Mouse (Mus musculus): ENCODE data around the gene Mapkapk2. TPM values are rescaled to one million over a fixed set of nuclear protein-coding genes. Genes with fewer than 3 reads are reported as not detected.

Mapkapk2 gene
- polyA plus RNA-seq, 1 experiment from 2014 or later = 42.7 TPM

GRCm38 (mm10) chr1:131134231-131134630 lies 36.6 kb upstream of the Mapkapk2 start:
- 71% methylated on average over 6 of the region's 6 CpGs for WGBS
- H3K27ac ChIP-seq = no peak overlapping the region
- no peaks in the 10 kb centered on the region for H3K9me3 ChIP-seq
- no peak for ATAC-seq (ENCODE audit: low FRiP score, low read depth)
- H3K9ac ChIP-seq = no peak overlapping the region
- no peak overlapping the region for H3K4me3 ChIP-seq
- H3K36me3 ChIP-seq = peaks cover 9% of the 10 kb centered on the region
- H3K4me2 ChIP-seq (replicated peaks) = no peak overlapping the region
- peaks cover 3% of the 10 kb centered on the region; the same call in 1 of the 2 replicates for H3K4me1 ChIP-seq
- no peaks in the 10 kb centered on the region for H3K27me3 ChIP-seq

- Histone ChIP-seq H3K9ac (no peak overlapping the region), H3K4me1 (no peaks in the 10 kb centered on the region), H3K27me3 (no peaks in the 10 kb centered on the region), H3K27ac (no peak overlapping the region), H3K4me2 (replicated peaks) (no peak overlapping the region), H3K4me3 (no peak overlapping the region), H3K36me3 (peaks cover 17% of the 10 kb centered on the region), H3K9me3 (no peaks in the 10 kb centered on the region)
- 63% methylated on average over 11 of the region's 11 CpGs for WGBS
- ATAC-seq (ENCODE audit: low FRiP score, low read depth) = peak; percentile 42; the same call in 1 of the 2 replicates
Observed at GRCm38 (mm10) chr1:131125987-131126744, 28.5 kb upstream of the Mapkapk2 start.

GRCm38 (mm10) chr1:131123522-131124265 lies 26.1 kb upstream of the Mapkapk2 start:
- Histone ChIP-seq H3K27me3 (no peaks in the 10 kb centered on the region), H3K4me1 (no peaks in the 10 kb centered on the region), H3K4me3 (no peak overlapping the region), H3K9me3 (no peaks in the 10 kb centered on the region), H3K4me2 (replicated peaks) (no peak overlapping the region), H3K36me3 (peaks cover 2% of the 10 kb centered on the region), H3K27ac (no peak overlapping the region), H3K9ac (no peak overlapping the region)
- WGBS = 51% methylated on average over 10 of the region's 10 CpGs
- ATAC-seq (ENCODE audit: low FRiP score, low read depth) = no peak

GRCm38 (mm10) chr1:131121987-131122386 lies 24.4 kb upstream of the Mapkapk2 start:
- Histone ChIP-seq H3K9ac (no peak overlapping the region), H3K9me3 (no peaks in the 10 kb centered on the region), H3K4me2 (replicated peaks) (no peak overlapping the region), H3K36me3 (no peaks in the 10 kb centered on the region), H3K27ac (no peak overlapping the region), H3K4me1 (no peaks in the 10 kb centered on the region), H3K27me3 (no peaks in the 10 kb centered on the region), H3K4me3 (no peak overlapping the region)
- no peak for ATAC-seq (ENCODE audit: low FRiP score, low read depth)
- 50% methylated on average over 3 of the region's 3 CpGs for WGBS

- H3K27ac ChIP-seq = no peak overlapping the region
- no peak for ATAC-seq (ENCODE audit: low FRiP score, low read depth)
- no peak overlapping the region for H3K4me2 ChIP-seq (replicated peaks)
- no peaks in the 10 kb centered on the region for H3K9me3 ChIP-seq
- H3K36me3 ChIP-seq = no peaks in the 10 kb centered on the region
- H3K27me3 ChIP-seq = 0 out of 2 replicates have a peak, but pooled peaks cover 3% of the 10 kb centered on the region
- no peak overlapping the region for H3K4me3 ChIP-seq
- no peak overlapping the region for H3K9ac ChIP-seq
- WGBS = 63% methylated on average over 2 of the region's 2 CpGs
- H3K4me1 ChIP-seq = peaks cover 5% of the 10 kb centered on the region; the same call in 1 of the 2 replicates
Observed at GRCm38 (mm10) chr1:131119026-131119425, 21.4 kb upstream of the Mapkapk2 start.

- H3K27ac ChIP-seq = no peak overlapping the region
- H3K9ac ChIP-seq = no peak overlapping the region
- no peaks in the 10 kb centered on the region for H3K36me3 ChIP-seq
- WGBS = 52% methylated on average over 10 of the region's 10 CpGs
- H3K27me3 ChIP-seq = 0 out of 2 replicates have a peak, but pooled peaks cover 3% of the 10 kb centered on the region
- no peak overlapping the region for H3K4me3 ChIP-seq
- ATAC-seq (ENCODE audit: low FRiP score, low read depth) = no peak
- H3K4me2 ChIP-seq (replicated peaks) = no peak overlapping the region
- H3K9me3 ChIP-seq = no peaks in the 10 kb centered on the region
- H3K4me1 ChIP-seq = peaks cover 5% of the 10 kb centered on the region; the same call in 1 of the 2 replicates
Observed at GRCm38 (mm10) chr1:131118530-131118929, 20.9 kb upstream of the Mapkapk2 start.

GRCm38 (mm10) chr1:131116430-131117011 lies 18.9 kb upstream of the Mapkapk2 start:
- WGBS = 62% methylated on average over 13 of the region's 13 CpGs
- no peak overlapping the region for H3K4me3 ChIP-seq
- H3K9me3 ChIP-seq = no peaks in the 10 kb centered on the region
- no peak overlapping the region for H3K27ac ChIP-seq
- no peak overlapping the region for H3K9ac ChIP-seq
- no peak overlapping the region for H3K4me2 ChIP-seq (replicated peaks)
- H3K4me1 ChIP-seq = peaks cover 13% of the 10 kb centered on the region
- no peaks in the 10 kb centered on the region for H3K36me3 ChIP-seq
- ATAC-seq (ENCODE audit: low FRiP score, low read depth) = no peak
- 0 out of 2 replicates have a peak, but pooled peaks cover 3% of the 10 kb centered on the region for H3K27me3 ChIP-seq

GRCm38 (mm10) chr1:131115932-131116331 lies 18.3 kb upstream of the Mapkapk2 start:
- Histone ChIP-seq H3K9ac (no peak overlapping the region), H3K4me2 (replicated peaks) (no peak overlapping the region), H3K36me3 (no peaks in the 10 kb centered on the region), H3K4me1 (peaks cover 15% of the 10 kb centered on the region), H3K9me3 (no peaks in the 10 kb centered on the region), H3K4me3 (no peak overlapping the region), H3K27me3 (0 out of 2 replicates have a peak, but pooled peaks cover 3% of the 10 kb centered on the region), H3K27ac (no peak overlapping the region)
- WGBS = 13% methylated on average over 6 of the region's 6 CpGs
- peak; percentile 71; the same call in 1 of the 2 replicates for ATAC-seq (ENCODE audit: low FRiP score, low read depth)

GRCm38 (mm10) chr1:131112576-131112975 lies 14.9 kb upstream of the Mapkapk2 start:
- H3K4me1 ChIP-seq = peaks cover 29% of the 10 kb centered on the region
- H3K4me2 ChIP-seq (replicated peaks) = no peak overlapping the region
- no peak overlapping the region for H3K9ac ChIP-seq
- H3K36me3 ChIP-seq = no peaks in the 10 kb centered on the region
- 28% methylated on average over 6 of the region's 6 CpGs for WGBS
- no peak overlapping the region for H3K27ac ChIP-seq
- H3K4me3 ChIP-seq = no peak overlapping the region
- no peaks in the 10 kb centered on the region for H3K9me3 ChIP-seq
- no peak for ATAC-seq (ENCODE audit: low FRiP score, low read depth)
- 0 out of 2 replicates have a peak, but pooled peaks cover 3% of the 10 kb centered on the region for H3K27me3 ChIP-seq

- no peak for ATAC-seq (ENCODE audit: low FRiP score, low read depth)
Observed at GRCm38 (mm10) chr1:131110525-131111106, 13.0 kb upstream of the Mapkapk2 start.

GRCm38 (mm10) chr1:131107575-131108308 lies 10.1 kb upstream of the Mapkapk2 start:
- H3K36me3 ChIP-seq = no peaks in the 10 kb centered on the region
- H3K4me2 ChIP-seq (replicated peaks) = peak overlapping the region; percentile 23; the same call in 1 of the 2 replicates
- ATAC-seq (ENCODE audit: low FRiP score, low read depth) = peak; percentile 93
- H3K9ac ChIP-seq = no peak overlapping the region
- H3K27ac ChIP-seq = peak overlapping the region; percentile 85
- no peaks in the 10 kb centered on the region for H3K9me3 ChIP-seq
- no peaks in the 10 kb centered on the region for H3K27me3 ChIP-seq
- 41% methylated on average over 10 of the region's 10 CpGs for WGBS
- H3K4me1 ChIP-seq = peaks cover 23% of the 10 kb centered on the region
- no peak overlapping the region for H3K4me3 ChIP-seq

More at GRCm38 (mm10) chr1:131110525-131111106, 13.0 kb upstream of the Mapkapk2 start:
- Histone ChIP-seq H3K27ac (no peak overlapping the region), H3K9ac (no peak overlapping the region), H3K4me3 (no peak overlapping the region), H3K9me3 (no peaks in the 10 kb centered on the region), H3K36me3 (no peaks in the 10 kb centered on the region), H3K4me2 (replicated peaks) (no peak overlapping the region), H3K27me3 (0 out of 2 replicates have a peak, but pooled peaks cover 3% of the 10 kb centered on the region), H3K4me1 (peaks cover 29% of the 10 kb centered on the region)
- 60% methylated on average over 12 of the region's 12 CpGs for WGBS
